Mouse (Mus musculus): ENCODE data around the gene Cep162.

The Cep162 gene

DNA sequence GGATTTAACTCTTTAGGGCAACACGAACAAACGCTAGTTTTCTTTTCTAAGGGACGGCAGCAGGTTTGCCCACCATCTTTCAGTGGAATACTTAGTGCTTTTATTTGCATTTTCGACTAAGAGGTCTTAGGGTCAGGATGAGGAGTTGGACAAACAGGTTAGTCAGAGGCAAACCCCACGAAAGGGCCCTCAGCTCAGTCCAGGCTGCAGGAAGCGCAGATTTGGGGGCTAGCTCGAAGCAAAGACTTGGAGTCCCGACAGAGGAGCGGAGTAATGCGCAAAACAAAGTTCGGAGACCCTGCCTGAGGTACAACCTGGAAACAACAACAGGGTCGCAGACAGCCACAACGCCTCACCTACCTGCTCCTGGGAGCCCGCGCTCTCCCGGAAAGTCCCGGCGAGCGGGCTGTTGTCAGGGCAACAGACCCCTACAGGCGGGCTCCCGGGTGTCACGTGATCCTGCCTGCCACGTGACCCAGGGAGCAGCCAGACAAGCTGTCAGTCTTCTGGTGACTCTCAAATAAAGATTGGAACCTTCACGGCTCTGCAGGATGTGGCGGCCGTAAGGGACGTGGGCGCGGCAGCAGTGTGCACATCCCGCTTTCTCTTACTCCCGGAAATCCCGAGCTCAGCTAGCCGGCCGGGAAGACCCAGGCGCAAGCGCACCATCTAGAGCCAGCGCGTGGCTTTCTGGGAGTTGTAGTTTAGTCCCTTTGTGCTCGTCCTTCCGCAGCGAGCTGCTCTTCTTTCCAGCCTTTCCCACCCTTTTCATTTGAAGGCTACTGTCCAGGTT, at the start of gene Cep162:
TSS of gene Cep162 (minus strand) at position 634 of the 793 bp plus-strand sequence.
- DNase-seq (ENCODE audit: low spot score in 2 of 2): peak; percentile 61 to 71

DNA sequence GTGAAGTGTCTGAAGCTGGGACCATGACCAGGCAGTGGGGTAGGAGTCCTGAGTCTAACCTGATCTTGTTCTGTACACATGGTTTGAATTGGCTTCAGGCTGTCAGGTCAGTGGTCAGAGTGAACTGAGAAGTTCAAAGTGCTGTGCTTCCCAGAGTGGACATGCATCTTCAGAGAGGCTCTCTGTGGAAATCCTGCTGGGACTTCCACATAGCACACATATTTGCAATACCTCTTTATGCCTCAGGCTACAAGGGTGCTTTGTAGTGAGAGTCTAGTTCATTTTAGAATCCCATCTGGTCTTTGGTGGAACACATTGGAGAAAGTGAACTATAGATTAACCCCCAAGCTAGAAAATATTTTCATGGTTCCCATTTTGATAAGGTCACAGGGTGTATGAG, 47.9 kb upstream of the Cep162 start:
- no peak for DNase-seq (ENCODE audit: low spot score in 2 of 2)

DNA sequence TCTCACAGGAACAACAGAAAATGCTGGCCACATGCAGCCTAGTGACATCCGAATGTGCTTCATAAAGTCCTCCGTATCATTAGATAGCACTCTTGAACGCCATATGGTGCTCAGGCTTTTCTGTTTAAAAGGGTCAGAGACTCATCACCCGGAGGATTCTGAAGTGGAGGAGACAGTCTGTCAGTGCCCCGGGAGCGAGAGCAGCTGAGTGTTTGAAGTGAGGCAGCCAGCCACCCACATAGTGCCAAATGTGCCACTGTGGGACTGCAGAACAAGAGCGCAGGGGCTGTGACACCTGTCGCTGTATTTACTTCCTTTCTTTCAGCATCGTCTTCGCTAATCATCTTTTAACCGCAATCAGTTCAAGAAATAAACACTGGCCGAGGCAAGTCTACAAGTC, 43.6 kb upstream of the Cep162 start:
- DNase-seq (ENCODE audit: low spot score in 2 of 2): no peak

DNA sequence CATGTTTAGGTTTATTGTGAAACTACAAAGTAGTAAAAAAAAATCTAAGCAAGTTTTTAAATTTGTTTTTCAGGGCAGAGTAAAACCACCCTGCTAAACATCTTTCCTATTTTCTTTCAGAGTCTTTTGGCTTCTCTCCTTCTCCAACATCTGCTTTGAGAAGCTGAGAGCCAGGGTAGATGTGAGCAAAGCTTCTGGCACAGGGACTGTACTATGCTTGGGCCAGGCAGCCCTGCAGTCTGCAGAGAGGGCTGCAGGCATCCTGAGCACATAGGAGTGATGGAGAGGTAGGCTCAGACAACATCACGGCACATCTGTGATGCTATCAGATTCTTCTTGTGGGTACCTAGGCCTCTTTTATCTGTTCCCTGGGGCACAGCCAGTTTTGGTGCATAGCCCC, 42.2 kb upstream of the Cep162 start:
- DNase-seq (ENCODE audit: low spot score in 2 of 2): no peak

DNA sequence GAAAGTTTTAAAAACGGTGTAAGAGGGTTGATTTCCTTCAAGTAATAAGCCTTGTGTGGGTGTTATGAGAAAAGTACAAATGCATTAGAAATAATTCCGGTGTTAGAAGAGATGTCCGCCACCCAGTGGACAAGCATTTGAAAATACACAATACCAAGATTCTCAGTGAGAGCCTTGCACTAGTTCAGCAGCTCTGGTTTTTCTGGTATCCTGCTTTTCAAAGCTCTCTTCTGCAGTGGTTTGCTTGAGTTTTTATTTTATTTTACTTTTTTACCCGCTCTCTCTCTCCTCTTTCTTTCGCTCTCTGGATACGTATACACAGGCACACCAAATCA, 327 bp upstream of the Cep162 start:
- DNase-seq (ENCODE audit: low spot score in 2 of 2): no peak

DNA sequence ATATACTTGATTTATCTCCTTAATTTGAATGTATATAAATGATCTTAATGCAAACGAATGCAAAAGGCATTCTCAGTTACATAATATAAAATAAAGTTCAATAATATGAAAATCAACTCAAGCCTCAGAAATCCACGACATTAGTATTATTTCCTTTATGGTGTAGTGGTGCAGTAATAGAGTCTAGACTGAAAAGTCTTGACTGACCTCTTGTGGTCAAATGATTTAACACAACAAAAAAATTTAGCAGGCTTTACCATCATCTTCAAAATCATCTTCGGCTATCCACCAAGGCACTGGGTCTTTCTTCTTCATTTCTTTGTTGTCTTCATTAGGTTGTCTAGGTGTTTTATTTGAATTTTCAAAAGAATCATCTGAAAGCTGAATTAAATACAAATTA, 7.2 kb downstream of the Cep162 start:
- DNase-seq (ENCODE audit: low spot score in 2 of 2): no peak

DNA sequence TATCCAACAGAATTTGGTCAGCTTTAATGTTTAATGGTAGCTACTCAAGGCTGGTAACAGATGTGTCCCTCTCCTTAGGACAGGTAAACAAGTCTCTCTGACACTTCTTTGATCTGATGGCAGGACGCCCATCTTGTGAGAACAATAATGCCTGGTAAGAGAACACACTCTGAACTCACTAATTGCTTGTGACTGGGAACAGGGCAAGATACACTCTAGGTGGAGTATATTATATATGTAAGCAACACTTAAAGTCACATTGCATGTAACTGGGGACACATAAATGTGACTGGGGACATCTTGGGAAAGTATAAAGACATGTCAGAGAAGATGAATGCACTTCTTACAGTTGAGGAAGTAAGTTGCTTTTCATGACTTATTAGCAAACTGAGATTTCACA, 7.7 kb downstream of the Cep162 start:
- DNase-seq (ENCODE audit: low spot score in 2 of 2): no peak

DNA sequence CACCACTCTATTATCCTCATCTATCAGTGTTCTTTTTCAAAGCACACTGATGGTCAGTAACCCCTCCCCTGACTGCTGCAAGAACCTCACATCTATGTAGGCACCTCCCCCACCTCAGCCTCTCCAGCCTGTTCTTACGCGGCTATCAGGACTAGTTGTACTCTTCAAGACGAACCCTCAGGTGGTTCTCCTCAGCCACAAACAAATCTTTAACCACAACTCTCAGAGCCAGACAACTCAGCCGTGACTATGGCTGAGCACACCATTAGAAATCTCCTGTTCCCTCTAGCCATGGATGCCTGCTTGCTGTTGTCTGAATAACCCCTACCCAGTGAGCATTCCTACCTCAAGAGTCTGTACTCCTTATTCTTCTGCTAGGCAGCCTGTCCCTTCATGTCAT, 42.1 kb downstream of the Cep162 start:
- DNase-seq (ENCODE audit: low spot score in 2 of 2): no peak

DNA sequence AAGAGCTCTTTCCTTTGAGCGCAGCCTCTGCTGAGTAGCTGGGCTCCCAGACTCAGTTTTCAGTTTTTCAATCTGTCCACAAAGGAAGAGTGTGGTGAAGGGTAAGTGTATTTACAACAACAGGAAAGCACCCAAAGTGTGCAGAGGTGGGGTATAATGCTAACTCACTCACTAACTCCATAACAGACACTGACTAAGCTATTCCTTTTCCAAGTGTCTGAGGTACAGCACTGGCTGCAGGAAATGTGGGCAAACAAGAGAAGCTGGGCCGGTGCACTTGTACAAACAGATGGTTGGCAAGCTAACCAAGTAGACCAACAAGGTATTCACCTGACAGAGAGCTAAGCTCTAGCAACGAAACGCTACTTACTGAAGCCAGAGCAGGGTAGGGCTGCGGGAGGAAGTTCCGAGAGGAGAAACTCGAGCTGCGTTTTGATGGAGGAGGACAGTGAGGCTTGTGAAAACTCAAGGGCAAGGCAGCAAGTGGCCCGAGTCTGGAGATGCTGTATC, 44.5 kb downstream of the Cep162 start:
- DNase-seq (ENCODE audit: low spot score in 2 of 2): no peak

DNA sequence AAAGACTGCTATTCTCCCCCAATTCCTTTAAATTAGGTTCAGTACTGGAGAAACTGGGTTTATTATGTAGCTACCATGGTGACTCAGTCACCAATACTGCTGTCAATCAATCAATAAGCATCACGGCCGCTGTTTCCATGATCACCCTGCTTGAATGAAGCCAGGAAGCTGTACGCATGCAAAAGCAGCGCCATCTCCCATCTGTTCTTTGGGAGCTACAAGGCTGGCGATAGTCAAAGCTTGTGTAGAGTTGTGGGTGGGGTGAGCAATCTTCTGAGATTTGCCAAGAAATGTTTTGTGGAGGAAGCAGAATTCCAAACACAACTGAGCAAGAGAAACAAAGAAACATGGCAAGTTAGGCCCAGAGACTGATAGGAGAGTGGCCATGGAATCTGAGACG, 52.9 kb downstream of the Cep162 start:
- no peak for DNase-seq (ENCODE audit: low spot score in 2 of 2)

DNA sequence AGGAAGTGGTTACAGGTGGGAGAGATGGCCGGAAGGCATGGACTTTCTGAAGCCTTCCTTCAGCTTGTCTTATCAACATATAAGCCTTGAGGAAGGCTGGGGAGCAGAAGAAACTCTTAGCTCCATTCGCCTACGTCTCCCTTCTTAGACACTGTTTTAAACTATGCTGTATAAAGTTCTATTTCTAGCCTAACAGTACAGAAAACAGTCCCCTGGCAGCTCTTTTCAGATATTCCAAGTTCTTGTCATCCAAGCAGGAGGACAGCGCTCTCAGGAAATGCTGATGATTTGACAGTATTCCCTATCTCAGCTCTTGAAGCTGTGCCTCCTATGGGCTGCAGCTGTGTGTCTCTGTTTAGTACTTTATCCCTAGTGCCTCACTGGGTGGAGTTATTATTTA, 54.4 kb downstream of the Cep162 start:
- DNase-seq (ENCODE audit: low spot score in 2 of 2): no peak

DNA sequence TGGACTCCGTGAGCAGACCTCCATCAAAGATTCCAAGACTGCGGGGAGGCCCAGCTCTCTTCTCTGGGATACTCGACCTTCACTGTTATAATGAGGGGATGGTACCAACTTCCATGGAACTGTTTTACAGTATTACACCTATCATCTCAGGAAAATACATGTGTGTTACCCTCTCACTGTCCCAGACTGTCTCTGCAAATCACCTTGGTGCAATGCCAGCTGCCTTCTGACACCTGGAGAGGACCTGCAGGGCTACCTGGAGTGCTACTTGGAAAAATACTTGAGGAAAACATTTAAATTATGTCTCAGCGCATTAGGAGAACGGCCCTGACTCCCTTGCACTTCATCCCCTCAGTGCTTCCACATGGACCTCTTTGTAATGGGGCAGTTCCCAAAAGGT, 54.9 kb downstream of the Cep162 start:
- DNase-seq (ENCODE audit: low spot score in 2 of 2): no peak

DNA sequence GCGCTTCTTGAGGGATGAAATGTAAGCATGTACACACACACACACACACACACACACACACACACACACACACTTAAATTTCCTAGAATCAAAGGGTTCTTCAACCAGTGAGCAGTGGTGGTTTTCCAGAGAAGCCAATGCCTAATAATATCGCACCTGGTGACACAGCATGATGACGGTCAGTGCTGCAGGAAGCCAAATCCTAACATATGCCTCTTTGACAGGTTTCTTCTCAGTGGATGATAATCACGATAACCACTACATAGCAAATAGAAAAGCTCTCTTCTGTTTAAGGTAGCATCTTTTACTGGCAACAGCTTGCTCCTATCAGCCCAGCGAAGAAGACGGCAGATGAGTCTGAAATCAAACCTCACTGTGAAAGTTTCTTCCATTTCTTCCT, 57.3 kb downstream of the Cep162 start:
- DNase-seq (ENCODE audit: low spot score in 2 of 2): no peak

DNA sequence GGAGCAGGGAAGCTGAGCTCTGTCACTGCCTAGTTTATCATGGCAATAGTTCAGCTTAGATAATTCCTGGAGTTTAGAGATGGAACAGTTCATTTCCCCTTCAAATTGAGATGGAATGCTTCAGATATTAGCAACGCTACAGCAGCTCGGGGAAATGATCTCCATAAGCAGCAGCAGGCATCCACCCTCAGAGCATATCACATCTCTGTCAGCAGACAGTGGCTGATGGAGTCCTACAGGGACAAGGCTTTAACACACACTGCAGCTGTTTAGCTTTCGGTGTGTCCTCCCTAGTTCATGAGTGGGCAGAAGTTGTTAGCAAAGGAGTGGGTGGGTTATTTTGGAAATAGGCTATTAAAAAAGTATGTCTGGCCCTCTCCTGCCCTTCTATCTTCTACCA, 58.1 kb downstream of the Cep162 start:
- no peak for DNase-seq (ENCODE audit: low spot score in 2 of 2)

DNA sequence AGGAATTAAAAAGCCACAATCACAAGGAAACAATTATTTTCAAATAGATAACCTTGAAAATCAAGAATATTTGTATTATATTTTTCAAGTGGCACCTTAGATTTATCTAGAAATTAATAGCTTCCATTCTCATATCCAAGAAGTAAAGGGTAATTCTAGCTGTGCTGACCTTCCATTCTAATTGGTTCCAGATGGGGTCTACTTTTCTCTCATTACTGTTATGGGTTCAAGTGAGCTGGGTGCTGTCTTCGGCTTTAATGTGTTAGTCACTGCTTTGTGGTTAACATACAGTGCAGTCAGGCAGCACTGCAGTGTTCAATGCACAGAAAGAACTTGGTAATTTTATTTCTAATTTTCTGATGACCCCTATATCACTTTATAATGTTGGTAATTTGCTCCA, 61.6 kb downstream of the Cep162 start:
- no peak for DNase-seq (ENCODE audit: low spot score in 2 of 2)

DNA sequence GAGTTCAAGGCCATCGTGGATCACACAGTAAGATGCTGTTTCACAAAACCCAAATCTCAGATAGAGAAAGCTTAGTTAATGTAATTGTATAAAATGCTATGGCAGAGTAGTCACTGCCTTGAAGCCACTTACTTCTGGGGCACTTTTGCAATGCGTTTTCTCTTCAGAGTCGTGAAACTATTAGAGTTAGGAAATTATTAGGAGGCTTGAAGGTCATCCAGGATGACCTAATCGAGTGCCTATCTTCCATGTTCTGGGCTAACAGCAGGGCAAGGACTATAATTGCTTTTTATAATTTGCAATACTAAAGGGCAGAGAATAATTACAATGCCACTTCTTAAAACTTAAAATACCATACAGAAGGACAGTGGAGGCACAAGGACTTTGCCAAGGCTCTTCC, 68.0 kb downstream of the Cep162 start:
- no peak for DNase-seq (ENCODE audit: low spot score in 2 of 2)

DNA sequence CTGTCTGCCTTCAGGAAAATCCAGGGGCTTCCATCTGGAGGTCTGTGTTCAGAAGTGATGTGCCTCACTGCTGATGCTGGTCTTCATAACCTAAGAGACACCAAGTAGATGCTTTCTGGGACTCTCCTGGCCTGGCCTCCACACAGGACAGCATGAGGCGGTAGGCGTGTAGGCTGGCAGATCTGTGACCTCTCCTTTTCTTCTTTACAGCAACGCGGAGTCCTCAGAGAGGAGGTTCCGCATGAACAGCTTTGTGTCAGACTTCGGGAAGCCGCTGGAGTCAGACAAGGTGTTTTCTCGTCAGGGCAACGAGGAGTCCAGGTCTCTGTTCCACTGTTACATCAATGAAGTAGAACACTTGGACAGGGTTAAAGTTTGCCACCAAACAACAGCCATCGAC, 73.1 kb downstream of the Cep162 start:
- DNase-seq (ENCODE audit: low spot score in 2 of 2): no peak

DNA sequence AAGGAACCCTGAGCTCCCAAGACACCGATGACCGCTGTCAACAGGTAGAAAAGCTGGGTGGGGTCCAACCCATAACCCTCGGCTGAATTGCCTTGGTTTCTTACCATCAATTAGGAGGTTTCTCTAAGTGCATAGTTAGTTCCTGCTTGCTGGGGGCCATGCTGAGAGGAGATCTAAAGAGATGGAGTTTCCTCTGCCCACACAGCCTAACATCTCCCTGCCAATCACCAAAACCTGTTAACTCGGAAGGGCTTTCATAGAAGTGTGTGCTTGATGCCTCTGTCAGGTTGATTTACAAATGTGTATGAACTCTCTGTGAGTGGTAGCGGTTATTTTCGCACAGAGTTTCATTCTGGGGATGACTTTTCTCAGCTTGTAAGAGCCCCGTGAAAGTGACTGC, 76.8 kb downstream of the Cep162 start:
- DNase-seq (ENCODE audit: low spot score in 2 of 2): no peak

DNA sequence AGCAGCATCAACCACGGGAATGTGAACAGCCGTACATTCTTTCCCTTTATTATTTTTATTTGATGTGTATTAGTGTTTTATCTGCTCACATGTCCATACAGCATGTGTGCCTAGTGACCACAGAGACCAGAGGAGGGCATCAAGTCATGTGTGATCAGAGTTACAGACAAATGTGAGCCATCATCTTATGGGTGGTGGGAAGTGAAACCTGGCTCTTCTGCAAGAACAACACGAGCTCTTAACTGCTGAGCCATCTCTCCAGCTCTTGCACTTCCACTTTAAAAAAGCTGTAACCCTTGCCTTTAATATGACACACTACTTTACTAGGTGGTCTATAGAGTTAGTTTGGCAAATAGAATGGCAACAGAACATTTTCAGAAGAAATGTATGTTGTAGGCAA, 83.8 kb downstream of the Cep162 start:
- DNase-seq (ENCODE audit: low spot score in 2 of 2): no peak

DNA sequence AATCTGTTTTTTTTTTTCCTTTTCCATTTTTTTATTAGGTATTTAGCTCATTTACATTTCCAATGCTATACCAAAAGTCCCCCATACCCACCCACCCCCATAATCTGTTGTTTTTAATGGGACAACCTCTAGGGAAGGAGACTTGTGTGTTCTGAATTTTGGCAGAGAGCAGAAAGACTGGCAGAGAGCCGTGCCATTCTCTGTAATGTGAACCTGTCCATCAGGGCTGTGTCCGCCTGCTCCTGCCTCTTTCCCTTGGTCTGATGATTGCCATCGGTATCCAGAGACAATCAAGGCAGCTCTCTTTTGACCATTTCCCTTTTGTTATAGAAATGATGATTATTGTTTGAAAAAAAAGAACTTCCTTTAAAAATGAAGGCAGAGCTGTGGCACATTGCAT, 84.4 kb downstream of the Cep162 start:
- no peak for DNase-seq (ENCODE audit: low spot score in 2 of 2)

DNA sequence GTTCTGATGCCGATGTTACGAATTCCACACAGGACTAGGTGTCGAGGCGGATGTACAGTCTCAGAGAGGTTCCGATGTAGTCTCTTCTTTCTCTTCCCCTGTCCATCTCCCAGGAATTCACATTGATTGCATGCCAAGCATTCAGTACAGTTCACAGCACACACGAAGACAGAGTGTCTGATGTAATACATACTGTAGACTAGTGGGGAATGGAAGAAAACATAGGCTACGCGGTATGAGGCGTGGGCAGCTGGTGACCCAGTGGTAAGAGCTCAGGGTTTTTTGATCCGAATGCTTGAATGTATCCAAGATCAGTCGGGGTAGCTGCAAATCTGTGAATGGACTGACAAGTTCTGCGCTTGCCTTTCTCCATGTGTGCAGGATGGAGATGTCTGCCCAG, 86.2 kb downstream of the Cep162 start:
- no peak for DNase-seq (ENCODE audit: low spot score in 2 of 2)

DNA sequence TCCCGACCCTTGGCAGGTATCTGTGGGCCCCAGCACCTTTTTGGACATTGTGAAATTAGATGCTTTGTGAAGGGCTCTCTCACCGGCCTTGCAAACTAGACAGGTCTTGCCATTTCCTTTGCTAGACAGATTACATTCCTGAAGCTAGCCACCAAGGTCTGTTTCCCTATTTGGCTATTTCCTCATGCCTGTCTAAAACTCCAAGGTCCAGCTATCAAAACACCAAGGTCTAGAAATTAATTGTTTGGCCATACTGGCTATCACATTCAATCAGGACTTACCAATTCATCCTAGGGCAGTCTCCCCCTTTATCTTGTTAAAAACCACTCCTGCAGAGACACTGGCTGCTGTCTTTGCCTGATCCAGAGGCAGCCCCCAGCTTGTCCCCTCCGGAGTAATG, 87.3 kb downstream of the Cep162 start:
- no peak for DNase-seq (ENCODE audit: low spot score in 2 of 2)

DNA sequence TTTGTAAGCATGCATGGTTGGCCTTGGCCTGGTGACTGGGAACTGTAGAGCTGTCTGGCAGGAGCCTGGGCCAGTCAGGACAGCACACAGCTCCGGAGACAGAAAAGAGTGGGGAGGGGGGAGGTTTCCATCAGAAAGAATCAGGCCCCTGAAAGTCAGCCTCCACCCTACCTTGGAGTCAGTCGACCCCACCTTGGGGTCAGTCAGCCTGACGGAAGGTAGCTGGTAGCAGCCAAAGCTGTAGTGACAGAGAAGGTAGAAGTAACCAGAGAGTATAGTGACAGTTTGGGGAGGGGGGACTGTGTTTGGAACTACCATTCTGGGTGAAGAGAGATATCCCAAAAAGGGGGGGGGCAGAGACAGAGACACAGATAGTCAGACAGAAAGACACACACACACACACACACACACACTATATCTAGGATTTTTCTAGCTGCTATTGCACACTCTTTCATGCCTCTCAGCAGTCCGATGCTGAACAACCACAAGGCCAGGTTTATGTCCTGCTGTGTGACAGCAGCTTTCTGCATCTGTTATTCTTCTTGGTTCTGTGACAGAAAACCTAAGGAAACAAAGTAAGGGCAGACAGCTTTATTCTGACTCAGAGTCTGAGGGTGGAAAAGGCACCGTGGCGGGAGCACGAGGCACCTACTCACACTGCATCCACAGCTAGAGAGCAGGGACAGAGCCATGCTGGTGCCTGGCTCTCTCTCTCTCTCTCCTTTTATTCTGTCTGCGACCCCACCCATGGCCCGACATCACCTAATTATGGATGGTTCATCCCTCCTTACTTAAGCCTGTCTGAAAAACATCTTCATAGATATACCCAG, 88.1 kb downstream of the Cep162 start:
- no peak for DNase-seq (ENCODE audit: low spot score in 2 of 2)

Measured in spleen, postnatal 14 days (tissue).